Mouse (Mus musculus): ENCODE results near the gene Gdf7.

Gene Gdf7

DNA sequence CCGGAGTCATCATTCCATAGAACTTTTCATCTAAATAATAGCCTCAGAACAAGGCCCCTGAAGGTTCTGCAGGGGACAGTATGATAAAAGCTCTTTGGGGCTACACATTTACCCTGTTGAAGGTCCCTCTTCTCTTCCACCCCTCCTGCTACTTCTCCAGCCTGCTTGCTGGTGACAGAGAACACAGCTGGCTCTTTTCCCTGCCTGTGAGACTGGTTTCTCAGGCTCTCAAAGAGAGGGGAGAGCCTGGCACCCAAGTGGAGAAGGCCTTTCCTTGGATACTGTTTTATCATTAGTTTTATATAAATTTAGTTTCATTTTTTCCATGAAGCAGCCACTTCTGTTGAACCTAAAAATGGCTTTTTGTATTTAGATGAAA lies 25.9 kb upstream of the Gdf7 start:
- in situ Hi-C loops (cut with MboI, MseI) = no loop called here

GRCm38 (mm10) chr12:8326825-8327674 lies 25.3 kb upstream of the Gdf7 start:
- in situ Hi-C loops (cut with MboI, MseI) = no loop called here

- in situ Hi-C loops (cut with MboI, MseI) = no loop called here
Observed at GRCm38 (mm10) chr12:8325943-8326522, 24.3 kb upstream of the Gdf7 start.

- in situ Hi-C loops (cut with MboI, MseI) = no loop called here
Observed at GRCm38 (mm10) chr12:8325245-8325942, 23.6 kb upstream of the Gdf7 start.

GRCm38 (mm10) chr12:8324086-8324485 lies 22.3 kb upstream of the Gdf7 start:
- in situ Hi-C loops (cut with MboI, MseI) = loop anchor here (5.0 kb wide), 2 partner anchors 98 to 178 kb away; partner anchors contain the start of gene Rhob

- in situ Hi-C loops (cut with MboI, MseI) = loop anchor here (5.0 kb wide), 2 partner anchors 101 to 181 kb away; partner anchors contain the start of gene Rhob
Observed at GRCm38 (mm10) chr12:8321506-8321905, 19.8 kb upstream of the Gdf7 start.

DNA sequence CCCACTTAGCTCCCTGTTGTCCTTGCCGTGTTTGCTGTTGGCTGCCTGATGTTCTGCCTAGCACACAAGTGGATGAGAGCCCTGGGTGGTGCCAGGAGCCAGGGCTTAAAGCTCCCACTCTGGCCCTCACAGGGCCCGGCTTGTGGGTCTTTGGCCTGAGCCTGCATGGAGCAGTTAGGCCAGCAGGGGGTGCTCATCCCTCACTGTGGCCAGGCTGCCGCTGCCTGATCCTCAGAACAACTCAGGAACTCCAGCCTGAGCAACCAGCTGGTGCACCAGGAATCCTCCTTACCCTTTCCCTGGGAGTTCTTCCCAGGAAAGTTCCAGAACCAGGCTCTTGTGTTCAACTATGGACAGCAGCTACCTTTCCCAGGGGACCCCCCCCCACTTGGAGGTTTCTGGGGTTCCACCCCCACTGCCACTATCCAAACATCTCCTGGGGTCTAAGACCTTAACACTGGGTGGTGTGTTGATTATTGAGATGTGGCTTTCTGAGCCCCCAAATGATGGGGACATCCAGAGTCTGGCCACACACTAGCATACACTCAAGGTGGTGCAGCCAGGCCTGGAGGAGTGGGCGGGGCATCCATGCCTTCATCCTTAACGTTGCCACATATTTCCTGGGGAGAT lies 18.4 kb upstream of the Gdf7 start:
- in situ Hi-C loops (cut with MboI, MseI) = loop anchor here (5.0 kb wide), 2 partner anchors 102 to 182 kb away; partner anchors contain the start of gene Rhob

DNA sequence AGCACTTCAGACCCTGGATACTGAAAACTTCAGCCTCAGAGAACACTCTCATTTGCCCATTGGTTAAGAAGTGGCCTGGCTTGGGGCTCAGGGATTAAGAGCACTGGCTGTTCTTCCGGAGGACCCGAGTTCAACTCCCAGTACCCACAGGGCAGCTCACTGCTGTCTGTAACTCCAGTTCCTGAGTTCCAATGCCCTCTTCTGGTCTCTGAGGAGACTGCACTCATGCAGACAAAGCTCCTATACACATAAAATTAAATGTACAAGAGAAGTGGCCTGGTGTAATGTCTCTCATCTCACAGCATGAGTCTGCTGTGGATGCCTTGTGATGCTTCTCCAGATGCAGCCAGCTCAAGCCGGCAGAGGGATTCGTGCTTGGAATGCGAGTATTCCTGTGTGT lies 14.8 kb upstream of the Gdf7 start:
- in situ Hi-C loops (cut with MboI, MseI) = no loop called here

GRCm38 (mm10) chr12:8313773-8314172 lies 12.0 kb upstream of the Gdf7 start:
- in situ Hi-C loops (cut with MboI, MseI) = no loop called here

- in situ Hi-C loops (cut with MboI, MseI) = no loop called here
Observed at GRCm38 (mm10) chr12:8313270-8313771, 11.6 kb upstream of the Gdf7 start, which contains the start of gene Hs1bp3. Gene Hs1bp3, plus strand, starts transcription at chr12:8313432.

- in situ Hi-C loops (cut with MboI, MseI) = no loop called here
Observed at GRCm38 (mm10) chr12:8312266-8312665, 10.5 kb upstream of the Gdf7 start.

- in situ Hi-C loops (cut with MboI, MseI) = no loop called here
Observed at GRCm38 (mm10) chr12:8310992-8311391, 9.2 kb upstream of the Gdf7 start.

DNA sequence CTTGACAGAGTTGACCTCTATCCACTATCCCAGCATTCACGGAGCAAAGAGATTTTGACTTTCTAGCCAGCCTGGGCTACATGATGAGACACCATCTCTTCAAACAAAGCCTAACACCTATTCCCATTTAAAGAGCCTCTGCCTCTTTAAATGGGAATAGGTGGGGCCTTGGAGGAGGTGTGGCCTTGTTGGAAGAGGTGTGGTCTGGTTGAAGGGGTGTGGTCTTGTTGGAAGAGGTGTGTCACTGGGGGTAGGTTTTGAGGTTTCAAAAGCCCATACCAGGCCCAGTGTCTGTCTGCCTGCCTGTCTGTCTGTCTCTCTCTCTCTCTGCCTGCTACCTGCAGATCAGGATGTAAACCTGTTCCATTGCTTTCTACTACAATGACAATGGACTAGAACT lies 5.2 kb upstream of the Gdf7 start:
- in situ Hi-C loops (cut with MboI, MseI) = no loop called here

- in situ Hi-C loops (cut with MboI, MseI) = no loop called here
Observed at GRCm38 (mm10) chr12:8306432-8306831, 4.7 kb upstream of the Gdf7 start.

DNA sequence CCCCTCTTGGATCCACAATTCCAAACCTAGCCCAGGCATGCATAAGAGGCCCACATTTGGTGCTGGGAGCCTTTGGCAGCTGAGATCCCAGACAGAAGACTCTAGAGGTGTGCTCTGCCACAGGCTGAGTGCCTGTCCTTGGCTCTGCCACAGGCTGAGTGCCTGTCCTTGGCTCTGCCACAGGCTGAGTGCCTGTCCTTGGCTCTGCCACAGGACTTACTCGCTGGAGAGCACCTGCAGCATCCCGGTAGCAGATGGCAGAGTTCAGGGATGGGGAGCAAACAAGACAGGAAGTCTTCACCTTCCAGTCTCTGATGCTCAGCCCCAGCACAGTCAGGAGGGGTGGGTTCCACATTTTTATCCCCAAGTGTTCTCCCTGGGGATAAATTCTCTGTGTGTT lies 3.5 kb upstream of the Gdf7 start:
- in situ Hi-C loops (cut with MboI, MseI) = no loop called here

- in situ Hi-C loops (cut with MboI, MseI) = loop anchor here (5.0 kb wide), 1 partner anchor 249 kb away; no protein-coding TSS in a partner anchor
Observed at GRCm38 (mm10) chr12:8301011-8301814, 541 bp downstream of the Gdf7 start.

DNA sequence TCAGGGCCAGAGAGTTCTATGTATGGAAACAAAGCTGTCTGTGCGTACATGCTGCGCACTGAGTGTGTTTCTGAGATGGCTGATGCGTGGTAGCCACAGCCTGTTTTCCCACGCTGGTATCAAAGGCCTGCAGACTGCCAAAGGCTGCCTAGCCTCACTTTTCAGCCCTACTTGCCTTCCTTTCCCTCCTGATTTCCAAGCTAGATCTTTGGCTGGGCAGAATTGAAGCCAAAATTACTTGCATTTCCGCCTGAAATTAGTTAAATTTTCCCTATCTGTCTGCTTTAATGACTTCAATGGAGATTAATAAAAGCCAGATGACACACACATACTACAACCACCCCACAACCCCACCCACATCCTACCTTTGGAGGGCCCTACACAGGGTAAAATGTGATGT lies 1.2 kb downstream of the Gdf7 start:
- in situ Hi-C loops (cut with MboI, MseI) = loop anchor here (5.0 kb wide), 1 partner anchor 248 kb away; no protein-coding TSS in a partner anchor

- in situ Hi-C loops (cut with MboI, MseI) = loop anchor here (5.0 kb wide), 1 partner anchor 248 kb away; no protein-coding TSS in a partner anchor
Observed at GRCm38 (mm10) chr12:8300111-8300480, 1.7 kb downstream of the Gdf7 start.

DNA sequence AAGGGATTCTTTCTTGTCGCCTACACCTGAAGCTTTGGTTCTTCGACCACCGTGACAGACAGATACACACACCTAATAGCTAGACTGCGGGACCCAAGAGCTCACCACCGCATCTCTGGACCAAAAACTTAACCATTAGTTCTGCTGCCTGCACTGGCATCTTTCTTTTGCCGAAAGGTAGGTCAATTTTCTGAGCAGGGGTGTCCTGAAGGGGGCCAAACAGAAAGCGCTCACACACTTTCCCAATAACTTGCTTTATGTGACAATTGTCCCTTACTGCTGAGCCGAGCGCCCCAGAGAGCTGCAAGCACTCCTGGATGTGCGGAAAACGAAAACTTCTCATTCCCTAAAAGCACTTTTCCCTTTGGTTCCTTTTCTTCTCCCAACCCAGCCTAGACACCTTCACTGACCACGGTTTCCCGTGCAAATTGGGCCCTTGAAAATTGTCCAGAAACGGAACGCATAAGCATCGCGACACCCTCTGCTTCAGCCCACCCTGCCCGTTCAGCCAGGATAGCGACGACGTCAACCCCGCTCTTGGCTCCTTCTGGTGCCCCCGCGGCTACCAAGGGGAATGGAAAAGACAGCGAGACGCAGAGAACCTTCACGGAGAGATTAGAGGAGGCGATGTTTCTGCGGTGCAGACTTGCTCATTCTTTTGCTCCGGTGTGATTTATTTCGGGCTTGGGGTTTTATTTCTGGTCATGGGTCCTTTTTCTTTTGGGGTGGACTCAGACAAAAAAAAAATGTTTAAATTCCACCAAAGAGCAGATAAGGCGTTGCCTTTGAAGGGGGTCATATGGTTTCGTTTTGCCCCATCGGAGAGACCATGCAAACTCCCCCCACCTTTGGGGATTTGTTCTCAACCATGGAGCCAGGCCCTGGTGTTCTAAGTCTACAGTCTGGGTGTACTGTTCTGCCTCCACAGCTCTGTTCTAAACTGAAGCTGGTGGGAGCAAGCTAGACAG lies 2.3 kb downstream of the Gdf7 start:
- in situ Hi-C loops (cut with MboI, MseI) = loop anchor here (5.0 kb wide), 1 partner anchor 247 kb away; no protein-coding TSS in a partner anchor
